Mouse (Mus musculus) left cerebral cortex, postnatal 10 days (tissue): ENCODE measurements around the gene Cdc34b. TPM values are rescaled to one million over a fixed set of nuclear protein-coding genes. Genes with fewer than 3 reads are reported as not detected.
A peak's percentile ranks its signal among the peaks of the same experiment; 100 is the strongest.
"Not testable (repeated sequence)": the region's sequence is repeated elsewhere in the genome, so short reads cannot be mapped to it uniquely, and the experiment has no call there.

ENCODE experiments used
- DNase-seq, 2 experiments: peaks; one replicate each; pipeline ENCODE4 v3.0.0; 2021 to 2022; ENCODE audit warnings: low spot score in 2 of 2, mixed read lengths in 1 of 2; ENCODE audit errors: extremely low spot score in 1 of 2
- intact Hi-C: fragments of 180-260 bp; cut with DNase I; formaldehyde crosslinking; loops from one replicate; pipeline ENCODE4 v1.15.1; 2025
- total RNA-seq, 2 experiments: library from RNA; stranded (reverse); gene quantifications; 2 replicates each; pipeline ENCODE4 v1.2.3; 2021

The Cdc34b gene
- total RNA-seq, result under 1 TPM in 1 of 2 experiments, not detected in 1; 0.28 TPM

DNA sequence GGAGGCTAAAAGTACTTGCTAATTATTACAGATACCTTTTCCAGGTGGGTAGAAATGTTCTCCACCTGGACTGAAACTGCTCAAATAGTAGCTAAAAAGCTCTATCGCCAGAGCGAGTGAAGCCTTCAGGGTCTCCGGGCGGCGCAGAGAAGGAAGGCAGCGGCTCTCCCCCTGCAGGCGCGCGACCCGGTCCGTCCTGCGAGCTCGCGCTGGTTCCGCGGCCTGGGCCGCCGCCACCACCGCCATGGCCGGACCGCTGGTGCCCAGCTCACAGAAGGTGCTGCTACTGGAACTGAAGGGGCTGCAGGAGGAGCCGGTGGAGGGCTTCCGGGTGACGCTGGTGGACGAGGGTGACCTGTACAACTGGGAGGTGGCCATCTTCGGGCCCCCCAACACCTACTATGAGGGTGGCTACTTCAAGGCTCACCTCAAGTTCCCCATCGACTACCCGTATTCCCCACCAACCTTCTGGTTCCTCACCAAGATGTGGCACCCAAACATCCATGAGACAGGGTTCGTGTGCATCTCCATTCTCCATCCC lies at the start of gene Cdc34b:
Gene Cdc34b (plus strand): TSS at position 51 of the 541 bp plus-strand sequence.
- intact Hi-C loops, result no loop called here
- no peak for DNase-seq

DNA sequence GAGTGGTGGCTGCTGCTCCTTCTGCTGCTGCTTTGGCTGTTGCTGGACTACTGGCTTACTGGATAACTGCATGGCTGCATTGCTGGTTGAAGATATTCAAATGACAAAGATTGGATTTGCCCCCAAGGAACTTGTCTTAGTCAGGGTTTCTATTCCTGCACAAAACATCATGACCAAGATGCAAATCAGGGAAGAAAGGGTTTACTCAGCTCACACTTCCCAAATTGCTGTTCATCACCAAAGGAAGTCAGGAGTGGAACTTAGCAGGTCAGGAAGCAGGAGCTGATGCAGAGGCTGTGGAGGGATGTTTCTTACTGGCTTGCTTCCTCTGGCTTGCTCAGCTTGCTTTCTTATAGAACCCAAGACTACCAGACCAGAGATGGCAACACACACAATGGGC lies 49.1 kb upstream of the Cdc34b start:
- DNase-seq, intact Hi-C loops: not testable (repeated sequence)

DNA sequence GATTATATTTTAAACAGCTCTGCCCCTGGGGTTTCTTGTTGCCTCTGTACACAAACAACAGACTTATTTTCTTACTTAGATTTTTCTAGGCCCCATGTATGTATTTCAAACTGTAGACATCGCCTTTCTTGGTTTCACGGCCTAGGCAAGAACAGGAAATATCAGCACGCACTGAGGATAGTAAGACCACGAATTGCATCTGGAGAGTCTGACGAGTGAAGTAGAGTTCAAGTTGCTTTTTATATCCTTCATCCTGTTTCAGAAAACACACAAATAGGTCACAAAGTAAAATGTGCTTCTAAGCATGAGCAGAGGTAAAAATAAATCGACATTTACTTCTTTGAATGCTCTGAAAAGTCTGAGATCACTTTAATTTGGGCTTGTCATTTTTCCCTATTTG lies 46.1 kb upstream of the Cdc34b start:
- DNase-seq, result no peak
- intact Hi-C loops, result no loop called here

DNA sequence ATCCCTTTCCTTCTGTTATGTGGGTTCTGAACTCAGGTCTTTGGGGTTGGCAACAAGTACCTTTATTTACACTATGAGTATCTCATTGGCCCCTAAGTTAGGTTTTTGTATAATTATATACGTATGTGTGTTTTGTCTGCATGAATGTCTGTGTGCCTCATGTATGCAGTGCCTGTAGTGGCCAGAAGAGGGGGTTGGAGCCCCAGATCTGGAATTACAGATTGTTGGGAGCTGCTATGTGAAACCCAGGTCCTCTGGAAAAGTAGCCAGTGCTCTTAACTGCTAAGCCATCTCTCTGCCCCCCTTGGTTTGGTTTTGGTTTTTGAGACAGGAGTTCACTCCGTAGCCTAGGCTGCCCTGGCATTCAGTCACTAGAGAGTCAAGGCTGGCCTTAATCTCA lies 44.4 kb upstream of the Cdc34b start:
- DNase-seq, result no peak
- intact Hi-C loops, result no loop called here

DNA sequence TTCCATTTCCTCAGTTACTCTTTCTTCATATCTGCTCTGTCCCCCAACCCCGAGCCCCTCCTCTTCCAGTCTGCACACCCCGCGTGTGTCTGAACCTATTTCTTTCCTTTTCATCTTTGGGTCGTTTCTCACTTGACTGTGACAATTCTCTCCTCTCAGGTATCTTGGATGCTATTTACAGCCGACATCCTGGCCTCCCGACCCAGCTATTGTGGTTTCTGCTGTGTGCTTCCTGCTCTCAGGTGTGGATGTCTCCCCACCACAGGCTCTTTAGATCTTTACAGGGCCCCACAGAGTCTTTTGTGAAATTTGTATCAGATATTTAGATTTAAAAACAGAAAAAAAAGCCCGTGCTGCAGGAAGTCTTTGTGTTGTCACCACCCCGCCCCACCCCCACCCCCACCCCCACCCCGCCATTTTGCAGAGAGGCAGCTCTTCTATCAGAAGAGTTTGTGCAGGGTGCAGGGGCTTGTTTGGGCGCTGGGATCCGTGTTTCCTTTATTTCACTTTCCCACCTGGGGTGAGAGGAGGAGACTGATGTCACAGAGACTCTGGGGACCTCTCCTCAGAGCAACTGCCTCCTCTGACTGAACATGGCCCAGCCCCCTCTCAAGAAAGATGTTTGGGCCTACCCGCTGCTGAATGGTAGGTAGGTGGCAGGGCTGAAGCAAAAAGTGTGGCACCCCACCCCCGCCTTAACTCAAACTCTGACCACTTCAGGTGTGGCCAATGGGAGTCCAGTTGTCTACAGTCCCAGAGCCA lies 43.7 kb upstream of the Cdc34b start:
- intact Hi-C loops, result no loop called here
- DNase-seq, result no peak

DNA sequence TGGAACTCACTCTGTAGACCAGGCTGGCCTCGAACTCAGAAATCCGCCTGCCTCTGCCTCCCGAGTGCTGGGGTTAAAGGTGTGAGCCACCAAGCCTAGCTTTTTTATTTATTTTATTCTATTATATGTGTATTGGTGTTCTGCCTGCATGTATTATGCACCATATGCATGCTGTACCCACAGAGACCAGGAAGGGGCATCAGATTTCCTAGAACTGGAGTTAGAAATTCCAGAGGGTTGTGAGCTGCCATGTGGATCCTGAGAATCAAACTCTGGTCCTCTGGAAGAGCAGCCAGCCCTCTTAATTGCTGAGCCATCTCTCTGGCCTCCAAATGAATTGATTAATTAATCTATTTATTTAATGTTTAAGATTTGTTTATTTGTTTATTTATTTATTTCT lies 42.2 kb upstream of the Cdc34b start:
- intact Hi-C loops, result no loop called here
- DNase-seq, result no peak

DNA sequence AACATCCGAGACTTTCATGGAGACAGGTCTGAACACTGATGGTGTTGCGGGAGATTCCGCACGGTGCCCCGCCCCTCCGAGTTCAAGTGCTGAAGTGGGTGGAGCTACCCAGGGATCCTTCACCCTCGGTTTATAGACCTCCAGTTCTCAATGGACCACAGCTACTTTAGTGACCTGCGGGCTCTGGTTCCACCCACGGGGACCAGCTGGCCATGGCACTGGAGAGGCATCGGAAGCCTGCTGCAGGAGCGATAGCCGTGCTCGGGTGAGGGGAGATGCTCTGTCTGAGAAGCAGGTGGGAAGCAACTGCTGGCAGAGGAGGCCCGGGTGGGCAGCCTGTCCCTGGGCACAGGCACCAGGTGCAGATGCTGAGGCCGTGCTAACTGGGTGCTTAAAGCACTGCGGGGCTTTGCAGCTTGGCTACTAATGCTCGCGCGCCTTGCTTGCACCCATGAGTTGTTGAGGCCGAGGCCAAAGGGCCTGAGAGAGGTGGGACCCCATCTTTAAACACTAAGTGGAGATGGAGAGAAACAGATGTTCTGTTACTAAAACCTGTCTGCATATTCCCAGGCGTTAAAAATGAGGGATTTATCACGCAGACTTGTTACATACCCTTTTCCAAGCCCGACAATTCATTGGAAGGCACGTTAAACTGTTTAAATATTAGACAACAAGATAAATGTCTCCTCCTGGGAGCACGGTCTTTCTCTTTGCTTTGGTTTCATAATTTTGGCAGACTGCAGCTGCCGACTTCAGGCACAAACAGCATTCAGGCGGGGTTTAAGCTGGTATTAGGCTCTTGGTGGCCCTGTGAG lies 40.0 kb upstream of the Cdc34b start:
- intact Hi-C loops, result no loop called here

DNA sequence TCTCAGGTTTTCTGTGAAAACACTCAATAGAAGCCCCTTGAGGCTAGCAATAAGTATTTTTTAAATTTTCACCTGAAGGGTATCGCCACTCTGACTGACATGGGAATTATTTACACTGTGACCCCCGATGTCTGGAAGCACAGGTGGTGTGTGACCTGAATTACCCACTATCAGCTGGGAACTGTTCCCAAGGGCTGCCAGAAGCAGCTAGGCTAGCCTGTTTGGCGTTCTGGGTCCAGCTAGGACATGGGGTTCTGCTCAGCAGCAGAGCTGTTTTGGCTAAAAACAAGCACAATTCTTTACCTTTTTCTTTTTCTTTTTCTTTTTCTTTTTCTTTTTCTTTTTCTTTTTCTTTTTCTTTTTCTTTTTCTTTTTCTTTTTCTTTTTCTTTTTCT lies 39.4 kb upstream of the Cdc34b start:
- DNase-seq, result no peak
- intact Hi-C loops, result no loop called here

More for the DNA sequence above, 40.0 kb upstream of the Cdc34b start:
- DNase-seq, result no peak

DNA sequence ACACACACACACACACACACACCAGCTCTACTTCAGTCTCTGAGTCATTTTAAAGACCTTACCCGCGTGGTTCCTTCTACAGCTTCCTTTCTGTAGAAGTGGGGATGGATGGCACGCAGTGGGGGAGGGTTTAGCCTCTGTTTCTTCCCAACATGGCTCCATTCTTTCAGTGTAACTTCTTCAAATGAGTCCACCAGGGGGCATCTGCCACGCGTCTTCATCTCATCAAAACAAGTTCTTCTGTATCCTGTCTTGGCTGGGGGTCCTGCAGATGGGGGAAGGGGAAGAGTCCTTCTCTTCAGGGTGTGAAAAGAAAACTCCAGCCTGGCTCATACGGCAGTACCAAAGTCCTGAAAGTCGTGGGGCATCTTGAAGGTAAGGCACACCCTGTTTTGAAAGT lies 37.6 kb upstream of the Cdc34b start:
- intact Hi-C loops, result no loop called here
- no peak for DNase-seq

DNA sequence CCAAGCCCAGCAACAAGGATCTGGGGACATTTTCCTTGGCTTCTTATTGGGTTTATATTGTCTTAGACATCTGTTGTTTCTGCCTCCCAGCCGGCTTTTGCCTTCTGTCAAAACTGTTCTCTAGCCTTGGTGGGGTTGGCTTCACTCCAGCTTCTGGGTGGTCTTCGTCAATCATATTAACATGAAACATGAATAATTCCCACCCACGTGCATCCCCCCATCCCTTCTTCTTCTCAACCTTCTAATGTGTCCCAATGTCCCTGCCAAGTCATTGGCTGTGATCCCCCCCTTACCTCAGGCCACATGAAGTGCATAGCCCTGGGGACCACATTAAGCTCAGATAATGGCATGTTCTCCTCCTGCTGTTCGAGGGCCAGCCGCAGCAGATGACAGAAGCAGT lies 37.1 kb upstream of the Cdc34b start, which contains the start of gene Gm11541:
Gene Gm11541 (minus strand): TSS at position 28 of the 400 bp plus-strand sequence.
- intact Hi-C loops, result no loop called here
- peak in 1 of 2 experiments; percentile 32 for DNase-seq

DNA sequence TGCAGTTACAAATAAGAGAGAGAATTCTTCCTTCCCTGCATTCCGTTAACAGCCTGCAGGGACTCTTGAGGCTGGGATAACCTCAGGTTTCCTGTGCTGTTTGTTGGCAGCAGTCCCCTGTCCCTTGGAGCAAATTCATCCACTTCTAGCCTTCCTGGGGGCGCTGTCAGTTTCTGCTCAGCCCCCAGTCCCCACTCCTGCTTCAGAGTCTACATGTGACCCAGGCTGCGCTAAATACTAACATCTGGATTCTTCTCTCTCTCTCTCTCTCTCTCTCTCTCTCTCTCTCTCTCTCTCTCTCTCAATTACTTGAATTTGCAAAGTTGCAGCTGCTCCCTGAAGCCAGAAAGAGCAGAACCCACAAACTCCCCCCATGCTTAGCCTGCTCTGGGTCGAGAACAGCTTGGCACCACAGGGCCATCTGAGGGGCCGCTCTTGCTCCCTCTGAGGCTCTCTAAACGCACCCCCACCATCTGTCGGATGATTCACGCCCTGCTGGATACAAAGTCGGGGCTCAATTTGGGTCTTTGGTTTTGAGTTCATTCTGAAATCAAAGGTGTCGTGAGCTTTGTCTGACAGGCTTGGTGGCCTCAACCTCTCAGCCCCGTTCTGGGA lies 28.2 kb upstream of the Cdc34b start:
- intact Hi-C loops, result no loop called here
- DNase-seq, result no peak

DNA sequence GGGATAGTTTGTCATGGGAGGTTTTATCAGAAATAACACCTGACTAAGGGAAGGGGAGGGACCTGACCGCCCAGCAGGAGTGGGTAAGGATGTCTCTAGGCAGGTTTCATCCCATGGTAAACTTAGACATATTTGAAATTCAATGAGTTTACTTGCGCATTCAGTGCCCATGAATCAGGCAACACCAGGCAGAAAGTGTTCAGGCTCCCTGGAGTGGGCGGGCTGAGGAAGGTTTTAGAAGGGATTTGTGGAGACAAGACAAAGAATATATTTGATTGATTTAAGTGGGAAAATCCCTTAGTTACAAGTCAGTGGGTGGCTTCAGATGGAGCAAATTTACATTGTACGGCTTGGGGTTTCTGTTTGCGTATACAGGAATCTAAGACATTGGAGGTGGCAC lies 26.0 kb upstream of the Cdc34b start:
- DNase-seq, result no peak
- intact Hi-C loops, result no loop called here

DNA sequence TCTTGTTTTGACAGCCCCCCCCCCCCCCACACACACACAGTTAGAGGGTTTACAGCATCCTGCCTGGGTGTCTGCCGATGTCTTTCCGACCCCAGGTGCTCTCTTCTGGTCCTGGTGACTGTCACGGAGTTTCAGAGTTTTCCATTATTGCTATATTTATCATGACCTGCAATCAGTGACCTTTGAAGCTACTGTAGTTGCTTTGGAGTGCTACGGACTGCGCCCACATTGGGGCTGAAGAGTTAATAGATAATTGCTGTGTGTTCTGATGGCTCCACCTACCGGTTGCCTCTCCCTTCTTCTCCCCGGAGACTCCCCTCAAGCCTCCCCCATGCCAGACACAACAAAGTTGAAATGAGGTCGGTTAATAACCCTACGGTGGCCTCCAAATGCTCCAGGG lies 24.8 kb upstream of the Cdc34b start:
- intact Hi-C loops, result no loop called here
- DNase-seq, result peak in 1 of 2 experiments; percentile 67

DNA sequence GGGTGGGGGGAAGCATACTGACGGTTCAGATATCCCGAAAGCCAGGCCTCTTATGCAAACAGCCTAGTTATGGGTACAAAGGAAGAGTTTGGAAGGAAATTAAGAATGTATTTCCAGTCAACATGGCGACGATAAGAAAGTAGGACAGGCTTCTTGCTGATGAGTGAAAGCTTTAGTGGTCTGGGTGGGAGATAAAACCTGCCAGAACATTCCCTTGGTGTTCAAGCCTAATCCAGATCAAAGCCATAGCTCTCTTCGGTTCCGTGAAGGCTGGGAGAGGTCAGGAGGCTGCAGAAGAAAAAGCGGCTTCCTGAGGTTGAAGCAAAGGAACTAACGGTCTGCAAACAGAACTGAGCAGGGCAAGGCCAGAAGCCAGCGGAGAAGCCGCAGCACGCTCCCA lies 24.3 kb upstream of the Cdc34b start:
- intact Hi-C loops, result no loop called here
- DNase-seq, result no peak

DNA sequence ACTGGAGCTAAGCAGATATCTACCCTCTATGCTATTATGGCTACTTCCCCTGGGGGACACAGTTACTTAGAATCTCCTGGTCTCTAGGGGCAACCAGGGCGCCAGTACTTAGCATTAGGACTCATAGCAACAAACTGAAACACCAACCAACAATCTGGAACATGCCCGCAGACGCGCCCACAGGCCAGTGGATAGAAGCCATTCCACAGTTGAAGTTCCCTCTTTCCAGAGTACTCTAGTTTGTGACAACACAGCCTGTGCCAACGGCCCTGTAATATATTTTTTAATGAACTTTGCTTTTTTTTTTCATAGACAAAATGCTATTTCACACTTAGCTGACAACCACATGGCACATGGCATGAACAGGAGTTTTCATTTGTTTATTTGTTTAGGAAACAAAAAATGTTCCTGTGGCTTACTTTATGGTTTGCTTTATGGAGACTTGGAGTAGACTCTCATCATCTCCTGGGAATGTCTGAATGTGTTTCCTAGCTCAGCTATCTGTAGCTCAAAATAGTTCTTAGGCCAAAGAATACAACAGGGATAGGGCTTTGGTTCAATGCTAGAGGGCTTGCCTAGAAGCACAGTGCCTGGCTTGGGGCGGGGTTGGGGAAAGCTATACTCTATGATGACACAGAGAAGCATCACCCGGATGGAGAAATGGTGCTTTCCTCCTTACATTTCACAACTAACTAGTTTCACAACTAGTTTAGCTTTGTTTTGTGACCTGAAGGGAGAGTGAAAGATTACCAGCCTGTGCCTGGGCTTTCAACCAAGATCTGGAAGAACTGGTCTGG lies 23.3 kb upstream of the Cdc34b start:
- DNase-seq, result no peak
- intact Hi-C loops, result no loop called here

DNA sequence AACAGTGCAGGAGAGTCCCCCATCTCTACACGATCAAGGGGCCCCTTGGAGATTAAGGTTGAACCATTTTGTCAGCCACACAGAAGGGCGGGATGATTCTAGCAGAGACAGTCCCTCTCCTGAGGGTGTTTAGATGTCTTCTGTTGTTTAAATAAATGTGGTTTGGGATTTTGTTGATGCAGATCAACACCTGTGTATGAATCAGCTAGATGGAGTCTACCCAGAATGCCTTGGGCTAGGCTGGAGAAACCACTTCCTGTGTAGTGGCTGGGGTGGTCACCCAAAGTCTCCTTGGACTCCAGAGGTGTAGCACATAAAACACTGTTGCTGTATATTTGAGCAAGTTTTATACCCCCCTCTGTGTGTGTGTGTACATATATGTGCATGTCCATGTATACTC lies 22.4 kb upstream of the Cdc34b start:
- intact Hi-C loops, result no loop called here
- no peak for DNase-seq

DNA sequence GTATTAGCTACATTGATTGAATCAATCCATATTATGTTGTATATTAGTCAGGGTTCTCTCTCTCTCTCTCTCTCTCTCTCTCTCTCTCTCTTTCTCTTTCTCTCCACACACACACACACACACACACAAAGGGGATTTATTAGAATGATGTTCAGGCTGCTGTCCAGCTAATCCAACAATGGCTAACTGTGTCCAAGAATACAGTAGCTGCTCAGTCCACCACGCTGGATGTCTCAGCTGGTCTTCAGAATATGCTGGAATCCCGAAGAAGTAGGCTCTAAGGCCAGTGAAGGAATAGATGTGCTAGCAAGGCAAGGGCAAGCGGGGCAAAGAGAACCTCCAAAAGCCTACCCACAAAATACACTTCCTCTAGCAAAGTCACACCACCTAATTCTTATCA lies 14.3 kb upstream of the Cdc34b start:
- no peak for DNase-seq
- intact Hi-C loops, result no loop called here

DNA sequence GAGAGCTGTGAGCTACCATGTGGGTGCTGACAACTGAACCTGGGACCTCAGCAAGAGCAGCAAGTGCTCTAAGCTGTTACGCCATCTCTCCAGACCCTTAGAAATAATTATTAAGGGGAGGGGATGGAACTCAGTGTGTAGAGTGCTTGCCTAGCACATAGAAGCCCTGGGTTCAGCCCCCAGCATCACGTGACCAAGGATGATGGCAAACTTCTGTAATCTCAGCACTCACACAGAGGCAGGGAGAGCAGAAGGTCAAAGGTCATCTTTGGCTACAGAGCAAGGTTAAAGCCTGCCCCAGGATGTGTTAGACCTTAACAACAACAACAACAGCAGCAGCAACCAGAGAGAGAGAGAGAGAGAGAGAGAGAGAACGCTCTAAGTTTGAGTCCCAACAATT lies 13.0 kb upstream of the Cdc34b start:
- intact Hi-C loops, result no loop called here
- DNase-seq, result no peak

DNA sequence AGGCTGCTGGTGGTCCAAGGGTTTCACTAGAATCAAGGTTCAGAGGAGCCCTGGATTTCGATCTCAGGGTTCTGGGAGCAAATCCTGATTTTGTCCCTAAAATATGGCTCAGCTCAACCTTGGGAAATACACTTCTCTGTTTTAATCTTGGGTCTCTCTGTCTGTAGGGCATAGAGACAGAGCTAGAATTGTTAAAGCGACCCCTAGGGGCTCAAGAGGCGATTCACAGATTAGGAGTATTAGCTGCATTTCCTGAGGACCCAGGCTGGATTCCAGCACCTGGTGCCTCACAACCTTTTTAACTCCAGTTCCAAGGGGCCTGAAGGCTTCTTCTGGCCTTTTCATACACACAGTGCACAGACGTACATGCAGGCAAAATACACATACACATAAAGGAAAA lies 12.0 kb upstream of the Cdc34b start:
- intact Hi-C loops, result no loop called here
- DNase-seq, result no peak
